Mouse (Mus musculus) neutrophil, adult 5-6 weeks (primary cell): ENCODE measurements at regions not wholly inside any gene's neighbourhood (a gene's known extent, or its start where the extent isn't known, plus 50 kb on each side); places are given as distances from the start of the nearest gene placed in this dataset.

Experiments used
- ATAC-seq: fragments of 151-379, 151-347 bp; 2 replicates; pipeline ENCODE4 v1.8.0; 2017; ENCODE audit warnings: mild to moderate bottlenecking, moderate TSS enrichment; ENCODE audit not compliant: insufficient number of reproducible peaks, poor library complexity, low FRiP score, severe bottlenecking; ENCODE audit errors: extremely low read depth

- ATAC-seq, result no peak
Observed at GRCm38 (mm10) chr12:78119246-78119645, 74.8 kb upstream of the Gm6657 start.

GRCm38 (mm10) chr12:78119855-78120254 lies 74.2 kb upstream of the Gm6657 start:
- ATAC-seq, result no peak

GRCm38 (mm10) chr12:78129130-78129845 lies 64.8 kb upstream of the Gm6657 start:
- no peak for ATAC-seq

- ATAC-seq, result no peak
Observed at GRCm38 (mm10) chr12:78132016-78132797, 61.8 kb upstream of the Gm6657 start.

- no peak for ATAC-seq
Observed at GRCm38 (mm10) chr12:78133341-78133740, 60.7 kb upstream of the Gm6657 start.

GRCm38 (mm10) chr12:78133984-78134383 lies 60.1 kb upstream of the Gm6657 start:
- no peak for ATAC-seq

- ATAC-seq, result no peak
Observed at GRCm38 (mm10) chr12:78137196-78137595, 56.8 kb upstream of the Gm6657 start.

GRCm38 (mm10) chr12:78138467-78138866 lies 55.6 kb upstream of the Gm6657 start:
- ATAC-seq, result no peak
